Mouse (Mus musculus): Measurements from ENCODE around the gene Hip1. TPM values are rescaled to one million over a fixed set of nuclear protein-coding genes. Genes with fewer than 3 reads are reported as not detected.

The Hip1 gene
- polyA plus RNA-seq (2017; shearing (Covaris generic)), result 4.6 TPM

GRCm38 (mm10) chr5:135544865-135545797 is at the start of gene Hip1:
TSS of gene Hip1 (minus strand) at chr5:135545120.

GRCm38 (mm10) chr5:135573006-135573405 is 28.1 kb upstream of the Hip1 start, which contains the start of gene Ccl24:
TSS of gene Ccl24 (minus strand) at chr5:135573049.

GRCm38 (mm10) chr5:135563469-135563868 is 18.5 kb upstream of the Hip1 start, which contains the start of gene Ccl26:
TSS of gene Ccl26 (minus strand) at chr5:135563569.

GRCm38 (mm10) chr5:135394004-135394823 is 150.7 kb downstream of the Hip1 start, which contains the start of gene Pom121:
TSS of gene Pom121 (minus strand) at chr5:135394546.

GRCm38 (mm10) chr5:135369787-135370654 is 174.9 kb downstream of the Hip1 start, which contains the start of gene Nsun5:
TSS of gene Nsun5 (plus strand) at chr5:135369953.

Other genes with a start within 250 kb of the Hip1 start
- gene Fkbp6, start 195.1 kb downstream of the Hip1 start, polyA plus RNA-seq (2017; shearing (Covaris generic)), result not detected
- not detected for gene Trim50, start 191.8 kb downstream of the Hip1 start, polyA plus RNA-seq (2017; shearing (Covaris generic))
- gene Nsun5, start 175.2 kb downstream of the Hip1 start, polyA plus RNA-seq (2017; shearing (Covaris generic)), result 46.9 TPM
- gene Pom121, start 150.6 kb downstream of the Hip1 start, polyA plus RNA-seq (2017; shearing (Covaris generic)), result 38.3 TPM
- not detected for gene Ccl26, start 18.4 kb upstream of the Hip1 start, polyA plus RNA-seq (2017; shearing (Covaris generic))
- 0.18 TPM for gene Ccl24, start 27.9 kb upstream of the Hip1 start, polyA plus RNA-seq (2017; shearing (Covaris generic))
- 31.2 TPM for gene Rhbdd2, start 87.5 kb upstream of the Hip1 start, polyA plus RNA-seq (2017; shearing (Covaris generic))
- 69.4 TPM for gene Por, start 124.9 kb upstream of the Hip1 start, polyA plus RNA-seq (2017; shearing (Covaris generic))
- gene Tmem120a, start 199.3 kb upstream of the Hip1 start, polyA plus RNA-seq (2017; shearing (Covaris generic)), result 53.9 TPM
- gene Styxl1, start 233.3 kb upstream of the Hip1 start, polyA plus RNA-seq (2017; shearing (Covaris generic)), result 0.85 TPM
- gene Mdh2, start 233.4 kb upstream of the Hip1 start, polyA plus RNA-seq (2017; shearing (Covaris generic)), result 491 TPM